12 mouse cellular contexts compared by ENCODE assay signal in the genomic region with DNA sequence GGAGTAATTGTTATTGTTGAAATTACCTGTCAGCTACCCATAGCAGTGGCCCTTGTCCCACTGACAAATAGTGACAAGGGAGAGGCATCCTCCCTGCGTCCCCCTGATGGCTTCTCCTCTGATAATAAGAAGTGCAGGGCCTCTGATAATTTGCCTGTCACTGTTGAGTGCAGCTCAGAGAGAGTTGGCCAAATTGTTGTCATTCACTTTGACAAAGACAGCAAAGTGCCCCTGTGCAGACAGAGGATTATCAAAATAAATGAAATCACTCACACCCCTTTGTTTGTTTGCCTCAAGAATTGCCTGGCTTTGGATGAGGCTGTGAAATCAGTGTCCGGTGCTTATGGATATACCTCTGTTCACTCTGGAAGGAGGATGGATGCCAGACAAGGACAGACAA.
A peak's percentile ranks its signal among the peaks of the same experiment; 100 is the strongest.
DNase-seq lines count a peak whose midpoint lies in the region; ATAC-seq and TF ChIP-seq lines count a peak whose summit lies in the region.
"Had no signal": no experiment of that assay in that cellular context is flagged by ENCODE, and none has a peak within 500 bp of the region (broad histone marks: within the 10 kb centered on the region; RNA-seq: fewer than 3 reads in every experiment).

No protein-coding gene starts in this region.

- peak; percentile 52; the same call in 1 of the 2 replicates for ATAC-seq in liver, embryonic 11.5 days (replicated peaks; ENCODE audit: low FRiP score)
- ATAC-seq in liver, postnatal 0 days, result no peak
- ATAC-seq in intestine, embryonic 16.5 days, result no peak
- ATAC-seq in stomach, embryonic 16.5 days (ENCODE audit: insufficient read depth, low FRiP score), result no peak
- no peak for ATAC-seq in midbrain, embryonic 13.5 days

- H3K4me1 ChIP-seq in liver, embryonic 11.5 days (replicated peaks; ENCODE audit: control insufficient read depth, insufficient read depth, low read length), result peaks cover 40% of the 10 kb centered on the region
- H3K4me1 ChIP-seq in liver, postnatal 0 days (ENCODE audit: insufficient read depth), result no peaks in the 10 kb centered on the region
- peaks cover 22% of the 10 kb centered on the region for H3K4me1 ChIP-seq in intestine, embryonic 16.5 days (ENCODE audit: control insufficient read depth, insufficient read depth, low read length)
- peaks cover 31% of the 10 kb centered on the region for H3K4me1 ChIP-seq in stomach, embryonic 16.5 days (ENCODE audit: control insufficient read depth, insufficient read depth, low read length)
- H3K4me1 ChIP-seq in midbrain, embryonic 13.5 days (replicated peaks), result peaks cover 59% of the 10 kb centered on the region

- H3K9me3 ChIP-seq in liver, embryonic 11.5 days (ENCODE audit: control insufficient read depth, low read length), result no peaks in the 10 kb centered on the region
- no peaks in the 10 kb centered on the region for H3K9me3 ChIP-seq in liver, postnatal 0 days (ENCODE audit: low read length)
- H3K9me3 ChIP-seq in intestine, embryonic 16.5 days (ENCODE audit: control insufficient read depth, low read length), result no peaks in the 10 kb centered on the region
- H3K9me3 ChIP-seq in stomach, embryonic 16.5 days (replicated peaks; ENCODE audit: control insufficient read depth, low read length), result no peaks in the 10 kb centered on the region
- no peaks in the 10 kb centered on the region for H3K9me3 ChIP-seq in midbrain, embryonic 13.5 days

- DNase-seq in cerebellum, adult 9-11 months, result peak; percentile 50
- no peak for DNase-seq in cerebellum, adult 11-12 months
- no peak for DNase-seq in liver, embryonic 11.5 days (ENCODE audit: low spot score)
- DNase-seq in liver, postnatal 0 days, result no peak
- no peak for DNase-seq in lung, postnatal 25 days (ENCODE audit: low spot score)
- DNase-seq: layer of hippocampus, adult 9-11 months; left cerebral cortex, postnatal 4 days; lung, adult 2 months; midbrain, embryonic 14.5 days had no signal

- H3K27me3 ChIP-seq in liver, embryonic 11.5 days (replicated peaks; ENCODE audit: control insufficient read depth, insufficient read depth, low read length), result no peaks in the 10 kb centered on the region
- no peaks in the 10 kb centered on the region for H3K27me3 ChIP-seq in liver, postnatal 0 days (ENCODE audit: insufficient read depth, low read length)
- no peaks in the 10 kb centered on the region for H3K27me3 ChIP-seq in intestine, embryonic 16.5 days (replicated peaks; ENCODE audit: control insufficient read depth, insufficient read depth, low read length)
- no peaks in the 10 kb centered on the region for H3K27me3 ChIP-seq in stomach, embryonic 16.5 days (ENCODE audit: control insufficient read depth, insufficient read depth, low read length)
- H3K27me3 ChIP-seq in midbrain, embryonic 13.5 days, result peaks cover 14% of the 10 kb centered on the region

- no peak for TF ChIP-seq CTCF in liver, postnatal 0 days (IDR thresholded peaks at IDR 0.05; ENCODE audit: low read depth)

- TF ChIP-seq EP300 in liver, postnatal 0 days (IDR thresholded peaks at IDR 0.05; ENCODE audit: low read depth), result no peak

- no peaks in the 10 kb centered on the region for H3K36me3 ChIP-seq in liver, embryonic 11.5 days (ENCODE audit: control insufficient read depth, insufficient read depth, low read length)
- H3K36me3 ChIP-seq in liver, postnatal 0 days (replicated peaks; ENCODE audit: insufficient read depth, low read length), result no peaks in the 10 kb centered on the region
- no peaks in the 10 kb centered on the region for H3K36me3 ChIP-seq in intestine, embryonic 16.5 days (ENCODE audit: control insufficient read depth, insufficient read depth, low read length)
- no peaks in the 10 kb centered on the region for H3K36me3 ChIP-seq in stomach, embryonic 16.5 days (ENCODE audit: control insufficient read depth, insufficient read depth, low read length)
- no peaks in the 10 kb centered on the region for H3K36me3 ChIP-seq in midbrain, embryonic 13.5 days

- H3K9ac ChIP-seq in liver, embryonic 11.5 days (ENCODE audit: low read depth, low read length), result no peak overlapping the region
- no peak overlapping the region for H3K9ac ChIP-seq in liver, postnatal 0 days (replicated peaks)
- H3K9ac ChIP-seq in intestine, embryonic 16.5 days (ENCODE audit: low read depth, low read length), result no peak overlapping the region
- peak overlapping the region; percentile 4; the same call in 1 of the 2 replicates for H3K9ac ChIP-seq in stomach, embryonic 16.5 days (ENCODE audit: low read length)
- no peak overlapping the region for H3K9ac ChIP-seq in midbrain, embryonic 13.5 days (replicated peaks)

- no peak overlapping the region; the same call in 1 of the 2 replicates for H3K4me2 ChIP-seq in liver, embryonic 11.5 days
- H3K4me2 ChIP-seq in liver, postnatal 0 days (ENCODE audit: low read depth, low read length), result no peak overlapping the region
- H3K4me2 ChIP-seq in intestine, embryonic 16.5 days (ENCODE audit: low read depth, low read length), result no peak overlapping the region
- peak overlapping the region; percentile 16; the same call in 1 of the 2 replicates for H3K4me2 ChIP-seq in stomach, embryonic 16.5 days (ENCODE audit: low read depth, low read length)
- H3K4me2 ChIP-seq in midbrain, embryonic 13.5 days (replicated peaks), result no peak overlapping the region

- WGBS in liver, embryonic 11.5 days, result 29% methylated on average over 2 of the region's 2 CpGs
- 61% methylated on average over 2 of the region's 2 CpGs for WGBS in liver, postnatal 0 days (ENCODE audit: insufficient replicate concordance)
- WGBS in intestine, embryonic 16.5 days, result 54% methylated on average over 2 of the region's 2 CpGs
- 50% methylated on average over 2 of the region's 2 CpGs for WGBS in stomach, embryonic 16.5 days
- WGBS in midbrain, embryonic 13.5 days, result 39% methylated on average over 2 of the region's 2 CpGs

- H3K27ac ChIP-seq in liver, embryonic 11.5 days (ENCODE audit: low read depth, low read length), result peak overlapping the region; percentile 58; the same call in 1 of the 2 replicates
- no peak overlapping the region for H3K27ac ChIP-seq in liver, postnatal 0 days (ENCODE audit: low read depth)
- H3K27ac ChIP-seq in intestine, embryonic 16.5 days (ENCODE audit: low read length), result peak overlapping the region; percentile 39
- H3K27ac ChIP-seq in stomach, embryonic 16.5 days (ENCODE audit: low read length), result peak overlapping the region; percentile 81
- no peak overlapping the region for H3K27ac ChIP-seq in midbrain, embryonic 13.5 days

- H3K4me3 ChIP-seq in liver, embryonic 11.5 days (ENCODE audit: low read depth, low read length), result no peak overlapping the region
- H3K4me3 ChIP-seq in liver, postnatal 0 days (ENCODE audit: low read depth, low read length), result no peak overlapping the region
- no peak overlapping the region for H3K4me3 ChIP-seq in intestine, embryonic 16.5 days (ENCODE audit: low read length)
- H3K4me3 ChIP-seq in stomach, embryonic 16.5 days (replicated peaks; ENCODE audit: low read length), result no peak overlapping the region
- no peak overlapping the region for H3K4me3 ChIP-seq in midbrain, embryonic 13.5 days (replicated peaks)

Comparison
In these comparisons a context has a peak if more than half of its experiments do, and no peak if none do; other contexts are left out.
1. H3K27ac ChIP-seq: peak in liver, embryonic 11.5 days (single experiment), intestine, embryonic 16.5 days (single experiment) and stomach, embryonic 16.5 days (single experiment); none in liver, postnatal 0 days (single experiment) and midbrain, embryonic 13.5 days (single experiment).